Mouse (Mus musculus): Measurements from ENCODE around the gene Phldb3. TPM values are rescaled to one million over a fixed set of nuclear protein-coding genes. Genes with fewer than 3 reads are reported as not detected.

The Phldb3 gene
- polyA plus RNA-seq, 1 experiment, result 4.1 TPM

DNA sequence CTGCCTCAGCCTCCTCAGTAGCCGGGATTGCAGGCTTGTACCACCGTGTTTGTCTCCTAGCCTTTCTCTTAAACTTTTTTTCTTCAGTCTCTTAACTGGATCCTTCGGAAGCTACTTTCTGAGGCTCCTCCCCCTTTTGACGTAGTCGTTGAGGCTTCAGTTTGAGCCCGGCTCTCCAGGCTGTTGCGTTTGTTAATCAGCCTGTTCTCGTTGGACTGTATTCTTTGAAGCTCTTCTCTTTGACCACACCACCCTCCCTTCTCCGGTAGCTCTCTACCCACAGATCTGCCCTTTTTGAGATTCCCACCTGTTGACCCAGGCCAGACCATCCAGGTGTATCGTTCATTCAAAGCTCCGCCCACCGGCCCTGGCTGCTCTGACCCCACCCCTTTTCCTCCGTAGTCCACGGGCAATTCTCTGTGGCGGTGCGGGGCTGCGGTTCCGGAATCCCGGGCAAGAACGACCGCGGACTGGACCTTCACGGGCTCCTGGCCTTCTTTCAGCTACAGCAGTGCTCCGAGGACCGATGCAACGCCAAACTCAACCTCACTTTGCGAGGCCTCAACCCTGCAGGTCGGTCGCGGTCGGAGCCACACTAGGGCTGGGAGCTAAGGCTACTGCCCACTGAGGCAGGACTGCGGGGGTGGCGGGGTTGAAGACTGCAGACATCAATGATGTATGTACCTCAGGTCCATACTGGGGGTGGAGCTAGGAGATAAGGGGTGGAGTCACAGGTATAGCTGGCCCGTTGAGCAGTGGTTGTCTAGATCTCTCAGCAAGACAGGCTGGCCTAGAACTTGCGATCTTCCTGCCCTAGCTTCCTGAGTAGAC is 27.7 kb downstream of the Phldb3 start:
- Histone ChIP-seq H3ac (ENCODE audit: control insufficient read depth, insufficient read length, low read depth) (no peak overlapping the region), H3K27me3 (ENCODE audit: control insufficient read depth, insufficient read depth, insufficient read length) (peaks cover 34% of the 10 kb centered on the region), H3K79me3 (ENCODE audit: low read depth) (no peaks in the 10 kb centered on the region), H3K79me2 (ENCODE audit: control insufficient read depth, insufficient read depth) (no peaks in the 10 kb centered on the region), H3K36me3 (ENCODE audit: control insufficient read depth, insufficient read depth) (no peaks in the 10 kb centered on the region), H3K4me3 (ENCODE audit: insufficient read depth, poor library complexity, severe bottlenecking) (no peak overlapping the region)
- TF ChIP-seq MYOG (IDR thresholded peaks at IDR 0.05; ENCODE audit: control insufficient read depth, extremely low read depth, insufficient read length), result no peak

DNA sequence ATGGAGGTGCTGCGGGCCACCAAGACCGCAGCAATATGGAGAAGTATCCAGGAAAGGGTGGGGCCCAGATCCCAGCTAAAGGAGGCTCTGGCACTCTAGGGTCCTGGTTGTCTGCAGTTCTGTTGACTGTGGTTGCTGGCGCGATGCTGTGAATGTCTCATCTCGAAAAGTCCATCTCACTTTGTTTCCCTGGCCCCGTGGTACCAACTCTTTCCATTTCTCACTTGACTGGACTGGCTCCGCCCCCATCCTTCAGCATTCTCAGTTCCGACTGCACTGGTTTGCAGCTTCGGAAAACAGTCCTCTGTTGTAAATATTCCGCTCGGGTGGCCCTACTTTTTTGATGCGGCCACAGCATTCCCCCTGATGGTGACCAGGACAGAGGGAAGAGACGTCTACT is 29.9 kb downstream of the Phldb3 start:
- Histone ChIP-seq H3ac (ENCODE audit: control insufficient read depth, insufficient read length, low read depth) (no peak overlapping the region), H3K27me3 (ENCODE audit: control insufficient read depth, insufficient read depth, insufficient read length) (peaks cover 34% of the 10 kb centered on the region)
- no peak for TF ChIP-seq FOSL1 (IDR thresholded peaks at IDR 0.05; ENCODE audit: insufficient read depth, low read length, poor library complexity, severe bottlenecking)

DNA sequence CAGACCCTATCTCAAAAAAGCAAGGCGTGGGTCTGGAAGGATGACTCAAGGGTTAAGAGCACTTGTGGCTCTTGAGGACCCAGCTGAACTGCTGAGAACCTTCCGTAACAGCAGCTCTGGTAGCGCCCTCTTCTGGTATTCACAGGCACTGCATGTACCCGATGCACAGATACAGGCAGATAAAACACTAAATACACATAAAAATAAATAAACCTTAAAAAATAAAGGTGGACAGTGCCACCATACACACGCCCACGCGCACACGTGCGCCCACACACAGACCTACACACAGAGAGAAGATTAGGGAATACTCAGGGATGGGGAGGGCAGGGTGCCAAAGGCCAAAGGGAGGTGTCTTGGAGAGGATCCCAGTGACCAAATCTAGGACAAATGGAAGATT is 31.9 kb downstream of the Phldb3 start:
- no peaks in the 10 kb centered on the region for H3K36me3 ChIP-seq (ENCODE audit: control insufficient read depth, insufficient read depth)
- H3K4me3 ChIP-seq (ENCODE audit: insufficient read depth, poor library complexity, severe bottlenecking), result no peak overlapping the region
- no peaks in the 10 kb centered on the region for H3K79me2 ChIP-seq (ENCODE audit: control insufficient read depth, insufficient read depth)
- H3K79me3 ChIP-seq (ENCODE audit: low read depth), result no peaks in the 10 kb centered on the region
- peak; percentile 43 for TF ChIP-seq CTCF (IDR thresholded peaks at IDR 0.05; ENCODE audit: control insufficient read depth, insufficient read depth, insufficient read length)
- TF ChIP-seq MYOG (IDR thresholded peaks at IDR 0.05; ENCODE audit: control insufficient read depth, extremely low read depth, insufficient read length), result no peak
- H3ac ChIP-seq (ENCODE audit: control insufficient read depth, insufficient read length, low read depth), result no peak overlapping the region
- H3K27me3 ChIP-seq (ENCODE audit: control insufficient read depth, insufficient read depth, insufficient read length), result peaks cover 19% of the 10 kb centered on the region

More for the DNA sequence above, 29.9 kb downstream of the Phldb3 start:
- Histone ChIP-seq H3K79me3 (ENCODE audit: low read depth) (no peaks in the 10 kb centered on the region), H3K36me3 (ENCODE audit: control insufficient read depth, insufficient read depth) (no peaks in the 10 kb centered on the region), H3K79me2 (ENCODE audit: control insufficient read depth, insufficient read depth) (no peaks in the 10 kb centered on the region), H3K4me3 (ENCODE audit: insufficient read depth, poor library complexity, severe bottlenecking) (no peak overlapping the region)

DNA sequence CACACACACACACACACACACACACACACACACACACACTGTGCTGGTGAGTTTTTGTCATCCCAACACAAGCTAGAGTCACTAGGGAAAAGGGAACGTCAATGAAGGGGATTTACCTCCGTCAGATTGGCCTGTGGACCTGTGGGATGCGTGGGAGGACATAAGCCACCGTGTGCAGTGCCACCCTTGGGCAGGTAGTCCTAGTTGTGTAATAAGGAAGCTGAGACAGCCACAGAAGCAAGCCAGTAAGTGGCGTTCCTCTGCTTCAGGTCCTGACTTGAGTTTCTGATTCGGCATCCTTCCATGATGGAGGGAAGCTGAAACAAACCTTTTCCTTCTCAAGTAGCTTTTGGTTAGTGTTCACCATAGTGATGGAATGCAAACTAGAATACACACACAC is 33.9 kb downstream of the Phldb3 start:
- no peaks in the 10 kb centered on the region for H3K36me3 ChIP-seq (ENCODE audit: control insufficient read depth, insufficient read depth)
- H3K79me2 ChIP-seq (ENCODE audit: control insufficient read depth, insufficient read depth), result no peaks in the 10 kb centered on the region
- H3ac ChIP-seq (ENCODE audit: control insufficient read depth, insufficient read length, low read depth), result no peak overlapping the region
- H3K79me3 ChIP-seq (ENCODE audit: low read depth), result no peaks in the 10 kb centered on the region
- H3K27me3 ChIP-seq (ENCODE audit: control insufficient read depth, insufficient read depth, insufficient read length), result peaks cover 6% of the 10 kb centered on the region
- TF ChIP-seq MYOG (IDR thresholded peaks at IDR 0.05; ENCODE audit: control insufficient read depth, extremely low read depth, insufficient read length), result no peak
- TF ChIP-seq CTCF (IDR thresholded peaks at IDR 0.05; ENCODE audit: control insufficient read depth, insufficient read depth, insufficient read length), result no peak
- no peak for TF ChIP-seq FOSL1 (IDR thresholded peaks at IDR 0.05; ENCODE audit: insufficient read depth, low read length, poor library complexity, severe bottlenecking)
- no peak for TF ChIP-seq USF1 (IDR thresholded peaks at IDR 0.05; ENCODE audit: low read depth)
- TF ChIP-seq MAX (IDR thresholded peaks at IDR 0.05), result no peak
- TF ChIP-seq MYOD1 (IDR thresholded peaks at IDR 0.05; ENCODE audit: control insufficient read depth, insufficient read length, low read depth), result no peak
- TF ChIP-seq CEBPB (IDR thresholded peaks at IDR 0.05; ENCODE audit: low read depth), result no peak
- H3K4me3 ChIP-seq (ENCODE audit: insufficient read depth, poor library complexity, severe bottlenecking), result no peak overlapping the region

DNA sequence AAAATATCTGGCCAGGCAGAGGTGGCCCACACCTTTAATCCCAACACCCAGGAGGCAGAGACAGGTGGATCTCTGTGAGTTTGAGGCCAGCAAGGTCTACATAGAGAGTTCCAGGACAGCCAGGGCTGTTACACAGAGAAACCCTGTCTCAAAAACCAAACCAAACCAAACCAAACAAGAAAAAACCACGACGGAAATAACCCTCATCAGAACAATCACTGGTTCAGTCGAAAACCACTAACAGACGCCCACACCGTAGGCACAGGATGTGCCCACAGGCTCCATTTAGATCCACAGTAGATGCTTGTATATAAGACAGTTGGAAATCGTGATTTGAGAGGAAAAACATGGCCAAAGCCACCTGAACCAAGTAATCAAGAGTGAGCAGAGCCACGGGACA is 34.4 kb downstream of the Phldb3 start:
- H3K79me3 ChIP-seq (ENCODE audit: low read depth), result no peaks in the 10 kb centered on the region
- H3K27me3 ChIP-seq (ENCODE audit: control insufficient read depth, insufficient read depth, insufficient read length), result peaks cover 4% of the 10 kb centered on the region
- no peaks in the 10 kb centered on the region for H3K79me2 ChIP-seq (ENCODE audit: control insufficient read depth, insufficient read depth)
- no peaks in the 10 kb centered on the region for H3K36me3 ChIP-seq (ENCODE audit: control insufficient read depth, insufficient read depth)
- H3ac ChIP-seq (ENCODE audit: control insufficient read depth, insufficient read length, low read depth), result no peak overlapping the region
- no peak overlapping the region for H3K4me3 ChIP-seq (ENCODE audit: insufficient read depth, poor library complexity, severe bottlenecking)
- no peak for TF ChIP-seq USF1 (IDR thresholded peaks at IDR 0.05; ENCODE audit: low read depth)
- TF ChIP-seq CEBPB (IDR thresholded peaks at IDR 0.05; ENCODE audit: low read depth), result no peak
- TF ChIP-seq FOSL1 (IDR thresholded peaks at IDR 0.05; ENCODE audit: insufficient read depth, low read length, poor library complexity, severe bottlenecking), result no peak
- TF ChIP-seq MAX (IDR thresholded peaks at IDR 0.05), result no peak
- no peak for TF ChIP-seq MYOG (IDR thresholded peaks at IDR 0.05; ENCODE audit: control insufficient read depth, extremely low read depth, insufficient read length)
- TF ChIP-seq CTCF (IDR thresholded peaks at IDR 0.05; ENCODE audit: control insufficient read depth, insufficient read depth, insufficient read length), result no peak
- no peak for TF ChIP-seq MYOD1 (IDR thresholded peaks at IDR 0.05; ENCODE audit: control insufficient read depth, insufficient read length, low read depth)

DNA sequence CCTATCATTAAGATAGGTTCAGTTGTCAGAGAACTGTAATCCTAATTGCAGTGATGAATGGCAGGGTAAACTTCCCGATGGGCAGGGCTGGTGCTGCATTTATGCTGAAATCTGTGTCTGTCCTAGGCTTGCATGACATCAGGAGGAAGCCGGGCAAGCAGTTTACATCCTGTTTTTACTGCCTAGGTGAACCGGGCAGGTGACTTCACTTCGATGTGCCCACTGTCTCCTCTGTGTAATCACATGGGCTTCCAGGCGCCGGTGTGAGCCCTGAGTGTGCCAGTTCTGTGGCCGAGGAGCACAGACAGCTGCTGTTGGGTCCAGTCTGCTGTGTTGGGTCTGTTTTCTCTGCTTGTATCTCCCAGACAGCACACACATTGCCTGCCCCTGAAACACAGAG is 35.9 kb downstream of the Phldb3 start:
- Histone ChIP-seq H3K79me3 (ENCODE audit: low read depth) (no peaks in the 10 kb centered on the region), H3K27me3 (ENCODE audit: control insufficient read depth, insufficient read depth, insufficient read length) (no peaks in the 10 kb centered on the region), H3K4me3 (ENCODE audit: insufficient read depth, poor library complexity, severe bottlenecking) (no peak overlapping the region), H3ac (ENCODE audit: control insufficient read depth, insufficient read length, low read depth) (no peak overlapping the region), H3K36me3 (ENCODE audit: control insufficient read depth, insufficient read depth) (no peaks in the 10 kb centered on the region), H3K79me2 (ENCODE audit: control insufficient read depth, insufficient read depth) (no peaks in the 10 kb centered on the region)
- TF ChIP-seq MYOG (IDR thresholded peaks at IDR 0.05; ENCODE audit: control insufficient read depth, extremely low read depth, insufficient read length), result no peak
- no peak for TF ChIP-seq CTCF (IDR thresholded peaks at IDR 0.05; ENCODE audit: control insufficient read depth, insufficient read depth, insufficient read length)
- no peak for TF ChIP-seq FOSL1 (IDR thresholded peaks at IDR 0.05; ENCODE audit: insufficient read depth, low read length, poor library complexity, severe bottlenecking)
- TF ChIP-seq MYOD1 (IDR thresholded peaks at IDR 0.05; ENCODE audit: control insufficient read depth, insufficient read length, low read depth), result no peak
- TF ChIP-seq MAX (IDR thresholded peaks at IDR 0.05), result no peak
- TF ChIP-seq CEBPB (IDR thresholded peaks at IDR 0.05; ENCODE audit: low read depth), result no peak
- TF ChIP-seq USF1 (IDR thresholded peaks at IDR 0.05; ENCODE audit: low read depth), result no peak

Data from C2C12 (cell line).